Mouse (Mus musculus) intestine, embryonic 16.5 days (tissue): ENCODE measurements around the gene Igsf8. TPM values are rescaled to one million over a fixed set of nuclear protein-coding genes. Genes with fewer than 3 reads are reported as not detected.
A peak's percentile ranks its signal among the peaks of the same experiment; 100 is the strongest.

Experiments
- ATAC-seq: fragments of 200-750 bp; cut with Nextera tagmentation; 2 replicates; pipeline ENCODE4 v1.8.0; 2017; ENCODE audit warnings: moderate TSS enrichment, moderate library complexity
- H3K27ac ChIP-seq: fragments of 300-500 bp; sonication (generic); 2 replicates; pipeline ENCODE4 v1.5.1; 2014; ENCODE audit warnings: mild to moderate bottlenecking, low read length
- H3K27me3 ChIP-seq: fragments of 300-500 bp; sonication (generic); replicated peaks from 2 replicates; pipeline ENCODE4 v1.6.1; 2014; ENCODE audit warnings: low read length, control low read depth, mixed read lengths; ENCODE audit not compliant: control insufficient read depth, insufficient read depth
- H3K36me3 ChIP-seq: fragments of 300-500 bp; sonication (generic); 2 replicates; pipeline ENCODE4 v1.6.1; 2014; ENCODE audit warnings: low read length, control low read depth; ENCODE audit not compliant: control insufficient read depth, insufficient read depth
- H3K4me1 ChIP-seq: fragments of 300-500 bp; sonication (generic); 2 replicates; pipeline ENCODE4 v1.6.1; 2014; ENCODE audit warnings: low read length, control low read depth, mixed read lengths; ENCODE audit not compliant: control insufficient read depth, insufficient read depth
- H3K4me2 ChIP-seq: fragments of 300-500 bp; sonication (generic); 2 replicates; pipeline ENCODE4 v1.6.1; 2014; ENCODE audit warnings: low read depth, low read length, control low read depth
- H3K4me3 ChIP-seq: fragments of 300-500 bp; sonication (generic); 2 replicates; pipeline ENCODE4 v1.5.1; 2014; ENCODE audit warnings: mild to moderate bottlenecking, low read length
- H3K9ac ChIP-seq: fragments of 300-500 bp; sonication (generic); 2 replicates; pipeline ENCODE4 v1.6.1; 2014; ENCODE audit warnings: low read depth, low read length
- H3K9me3 ChIP-seq: fragments of 300-500 bp; sonication (generic); 2 replicates; pipeline ENCODE4 v1.6.1; 2016; ENCODE audit warnings: low read length, control low read depth; ENCODE audit not compliant: control insufficient read depth
- WGBS: fragments of 180-500 bp; shearing (Covaris S2); extraction: QIAGEN DNeasy Blood & Tissue Kit; methylation state at CpG from one replicate; pipeline ENCODE4 v1.1.7; 2014; 5-methylcytosine and 5-hydroxymethylcytosine counted together
- polyA plus RNA-seq: library from polyadenylated mRNA; unstranded; fragments of >200 nt; fragmentation: Nextera tagmentation; extraction: Ambion mirVana; gene quantifications from 2 replicates; pipeline ENCODE4 v1.2.1, GENCODE M21; 2015

Gene Igsf8
- polyA plus RNA-seq, 1 experiment from 2014 or later = 45.2 TPM

- Histone ChIP-seq H3K9ac (no peak overlapping the region), H3K9me3 (peaks cover 3% of the 10 kb centered on the region; the same call in 1 of the 2 replicates), H3K36me3 (peaks cover 2% of the 10 kb centered on the region; the same call in 1 of the 2 replicates), H3K4me3 (no peak overlapping the region), H3K27me3 (peaks cover 30% of the 10 kb centered on the region), H3K4me2 (no peak overlapping the region), H3K4me1 (peaks cover 13% of the 10 kb centered on the region), H3K27ac (no peak overlapping the region)
- WGBS = 57% methylated on average over 5 of the region's 5 CpGs
- no peak for ATAC-seq
Observed at GRCm38 (mm10) chr1:172323298-172323697, 61.9 kb downstream of the Igsf8 start.

- Histone ChIP-seq H3K36me3 (no peaks in the 10 kb centered on the region), H3K9ac (no peak overlapping the region), H3K27me3 (peaks cover 35% of the 10 kb centered on the region), H3K4me3 (no peak overlapping the region), H3K4me1 (peaks cover 13% of the 10 kb centered on the region), H3K4me2 (no peak overlapping the region), H3K9me3 (peaks cover 3% of the 10 kb centered on the region; the same call in 1 of the 2 replicates), H3K27ac (no peak overlapping the region)
- ATAC-seq = no peak
- 69% methylated on average over 6 of the region's 6 CpGs for WGBS
Observed at GRCm38 (mm10) chr1:172323801-172324359, 62.4 kb downstream of the Igsf8 start.

GRCm38 (mm10) chr1:172324725-172325124, 63.3 kb downstream of the Igsf8 start:
- peaks cover 10% of the 10 kb centered on the region for H3K4me1 ChIP-seq
- H3K36me3 ChIP-seq = no peaks in the 10 kb centered on the region
- ATAC-seq = peak; percentile 55
- WGBS = 12% methylated on average over 7 of the region's 7 CpGs
- H3K9ac ChIP-seq = no peak overlapping the region
- no peak overlapping the region for H3K4me2 ChIP-seq
- peaks cover 3% of the 10 kb centered on the region; the same call in 1 of the 2 replicates for H3K9me3 ChIP-seq
- H3K27me3 ChIP-seq = peaks cover 43% of the 10 kb centered on the region
- H3K27ac ChIP-seq = no peak overlapping the region
- no peak overlapping the region for H3K4me3 ChIP-seq

- H3K27ac ChIP-seq = no peak overlapping the region
- H3K9ac ChIP-seq = peak overlapping the region; percentile 62
- peak overlapping the region; percentile 94 for H3K4me2 ChIP-seq
- H3K9me3 ChIP-seq = peaks cover 3% of the 10 kb centered on the region; the same call in 1 of the 2 replicates
- ATAC-seq = peak; percentile 75
- H3K27me3 ChIP-seq = peaks cover 46% of the 10 kb centered on the region
- H3K4me1 ChIP-seq = peaks cover 8% of the 10 kb centered on the region; the same call in 1 of the 2 replicates
- no peaks in the 10 kb centered on the region for H3K36me3 ChIP-seq
- H3K4me3 ChIP-seq = peak overlapping the region; percentile 51
- WGBS = 15% methylated on average over 94 of the region's 94 CpGs
Observed at GRCm38 (mm10) chr1:172325680-172326535, 64.5 kb downstream of the Igsf8 start.

- peak overlapping the region; percentile 51 for H3K4me3 ChIP-seq
- H3K9me3 ChIP-seq = peaks cover 3% of the 10 kb centered on the region; the same call in 1 of the 2 replicates
- H3K27me3 ChIP-seq = peaks cover 46% of the 10 kb centered on the region
- no peak for ATAC-seq
- WGBS = 60% methylated on average over 11 of the region's 11 CpGs
- no peak overlapping the region for H3K27ac ChIP-seq
- H3K4me1 ChIP-seq = peaks cover 8% of the 10 kb centered on the region; the same call in 1 of the 2 replicates
- H3K4me2 ChIP-seq = peak overlapping the region; percentile 94
- no peaks in the 10 kb centered on the region for H3K36me3 ChIP-seq
- H3K9ac ChIP-seq = peak overlapping the region; percentile 62; the same call in 1 of the 2 replicates
Observed at GRCm38 (mm10) chr1:172326684-172327083, 65.2 kb downstream of the Igsf8 start.

GRCm38 (mm10) chr1:172327206-172328001, 66.0 kb downstream of the Igsf8 start:
- Histone ChIP-seq H3K4me3 (no peak overlapping the region), H3K9ac (no peak overlapping the region), H3K4me2 (no peak overlapping the region), H3K4me1 (peaks cover 8% of the 10 kb centered on the region; the same call in 1 of the 2 replicates), H3K9me3 (peaks cover 3% of the 10 kb centered on the region; the same call in 1 of the 2 replicates), H3K27ac (no peak overlapping the region), H3K27me3 (peaks cover 46% of the 10 kb centered on the region), H3K36me3 (no peaks in the 10 kb centered on the region)
- no peak for ATAC-seq
- 87% methylated on average over 16 of the region's 16 CpGs for WGBS

- Histone ChIP-seq H3K9me3 (peaks cover 3% of the 10 kb centered on the region; the same call in 1 of the 2 replicates), H3K27ac (no peak overlapping the region), H3K9ac (no peak overlapping the region), H3K4me2 (no peak overlapping the region), H3K4me1 (peaks cover 8% of the 10 kb centered on the region; the same call in 1 of the 2 replicates), H3K4me3 (no peak overlapping the region), H3K27me3 (peaks cover 46% of the 10 kb centered on the region), H3K36me3 (no peaks in the 10 kb centered on the region)
- WGBS = 83% methylated on average over 3 of the region's 3 CpGs
- ATAC-seq = no peak
Observed at GRCm38 (mm10) chr1:172328041-172328440, 66.6 kb downstream of the Igsf8 start.

GRCm38 (mm10) chr1:172328461-172328860, 67.0 kb downstream of the Igsf8 start:
- H3K4me3 ChIP-seq = no peak overlapping the region
- peaks cover 3% of the 10 kb centered on the region; the same call in 1 of the 2 replicates for H3K9me3 ChIP-seq
- ATAC-seq = no peak
- H3K27ac ChIP-seq = no peak overlapping the region
- no peak overlapping the region for H3K4me2 ChIP-seq
- 76% methylated on average over 7 of the region's 7 CpGs for WGBS
- no peak overlapping the region for H3K9ac ChIP-seq
- peaks cover 8% of the 10 kb centered on the region; the same call in 1 of the 2 replicates for H3K4me1 ChIP-seq
- peaks cover 46% of the 10 kb centered on the region for H3K27me3 ChIP-seq
- no peaks in the 10 kb centered on the region for H3K36me3 ChIP-seq
